Mouse (Mus musculus): ENCODE measurements at regions not wholly inside any gene's neighbourhood (a gene's known extent, or its start where the extent isn't known, plus 50 kb on each side); places are given as distances from the start of the nearest gene placed in this dataset.
A peak's percentile ranks its signal among the peaks of the same experiment; 100 is the strongest.

- WGBS (ENCODE audit: insufficient replicate concordance), result 64% methylated on average over 8 of the region's 8 CpGs
Measured at GRCm38 (mm10) chr15:54677660-54678059, 793.0 kb downstream of the Gm7489 start.

More at GRCm38 (mm10) chr15:54677660-54678059, 793.0 kb downstream of the Gm7489 start:
- Histone ChIP-seq H3K36me3 (replicated peaks; ENCODE audit: control insufficient read depth, insufficient read depth, low read depth) (no peaks in the 10 kb centered on the region), H3K4me2 (ENCODE audit: low read depth) (no peak overlapping the region), H3K9ac (replicated peaks) (no peak overlapping the region), H3K27ac (no peak overlapping the region), H3K4me3 (ENCODE audit: insufficient read depth in 1 of 2, low read depth in 2 of 2, low read length in 2 of 2) (no peak overlapping the region), H3K9me3 (ENCODE audit: control insufficient read depth, low read length) (no peaks in the 10 kb centered on the region), H3K4me1 (replicated peaks; ENCODE audit: control insufficient read depth in 2 of 2, insufficient read depth in 2 of 2, low read length in 1 of 2) (no peaks in the 10 kb centered on the region), H3K27me3 (ENCODE audit: control insufficient read depth, insufficient read depth, low read length) (no peaks in the 10 kb centered on the region)
- no peak for DNase-seq (ENCODE audit: low read depth in 3 of 3, low spot score in 3 of 3)
- TF ChIP-seq CTCF (IDR thresholded peaks at IDR 0.05; ENCODE audit: low read depth) (peak; percentile 46), EP300 (IDR thresholded peaks at IDR 0.05; ENCODE audit: low read depth) (no peak)
- ATAC-seq (ENCODE audit: insufficient read depth), result no peak
